Mouse (Mus musculus): Measurements from ENCODE around the gene Olfr424. TPM values are rescaled to one million over a fixed set of nuclear protein-coding genes. Genes with fewer than 3 reads are reported as not detected.

The Olfr424 gene
- polyA plus RNA-seq, 1 experiment from 2014 or later = not detected

DNA sequence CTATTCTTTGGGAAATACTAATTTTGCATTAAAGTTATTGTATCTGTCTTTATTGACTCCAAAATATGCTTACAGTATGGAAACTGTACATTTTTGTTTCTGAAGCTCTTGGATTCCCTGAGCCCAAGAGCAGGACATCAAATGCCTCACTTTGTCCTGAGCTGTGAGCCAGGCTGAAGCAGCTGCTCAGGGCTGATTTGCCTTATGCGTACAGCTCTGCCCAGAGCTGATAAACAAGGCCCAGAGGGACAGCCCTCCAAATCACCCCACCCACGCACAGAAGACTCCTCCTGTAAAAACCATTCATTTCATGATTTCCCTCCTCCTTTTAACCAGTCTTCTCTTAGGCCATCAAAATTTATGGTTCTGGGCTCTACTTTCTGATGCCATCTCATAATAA is 40.2 kb downstream of the Olfr424 start:
- no peaks in the 10 kb centered on the region for H3K36me3 ChIP-seq (ENCODE audit: insufficient read depth)
- no peak overlapping the region for H3K4me3 ChIP-seq (ENCODE audit: low read depth, low read length)
- ATAC-seq (ENCODE audit: insufficient read depth) = peak; percentile 82
- no peak overlapping the region for H3K4me2 ChIP-seq
- 36% methylated on average over 2 of the region's 2 CpGs for WGBS
- H3K27ac ChIP-seq (ENCODE audit: low read depth) = no peak overlapping the region
- no peaks in the 10 kb centered on the region for H3K9me3 ChIP-seq (ENCODE audit: low read depth, low read length)
- no peak overlapping the region for H3K9ac ChIP-seq
- no peak for TF ChIP-seq CTCF (IDR thresholded peaks at IDR 0.05; ENCODE audit: low read depth)
- H3K27me3 ChIP-seq (ENCODE audit: insufficient read depth, low read length) = no peaks in the 10 kb centered on the region
- DNase-seq = peak; percentile 1
- H3K4me1 ChIP-seq (ENCODE audit: insufficient read depth) = no peaks in the 10 kb centered on the region

- Histone ChIP-seq H3K4me2 (0 out of 2 replicates have a peak within 1 kb of the TSS, but pooled peaks have one; percentile 25), H3K9me3 (ENCODE audit: low read depth, low read length) (no peaks in the 10 kb centered on the region), H3K4me1 (ENCODE audit: insufficient read depth) (no peaks in the 10 kb centered on the region), H3K27me3 (ENCODE audit: insufficient read depth, low read length) (no peaks in the 10 kb centered on the region), H3K36me3 (ENCODE audit: insufficient read depth) (no peaks in the 10 kb centered on the region), H3K4me3 (ENCODE audit: low read depth, low read length) (no peak within 1 kb of the TSS), H3K9ac (no peak within 1 kb of the TSS), H3K27ac (ENCODE audit: low read depth) (peak within 1 kb of the TSS; percentile 16; the same call in 1 of the 2 replicates)
- ATAC-seq (ENCODE audit: insufficient read depth) (no peak), DNase-seq (peak; percentile 25)
- TF ChIP-seq CTCF (IDR thresholded peaks at IDR 0.05; ENCODE audit: low read depth) = no peak
- WGBS = 33% methylated on average over 3 of the region's 3 CpGs
These were observed 41.3 kb downstream of the Olfr424 start, which contains the start of gene Spta1 for GRCm38 (mm10) chr1:174172605-174173004. Gene Spta1, plus strand, starts transcription at chr1:174172776.

Other genes with a start within 250 kb of the Olfr424 start
- gene Ifi211, start 218.5 kb upstream of the Olfr424 start, polyA plus RNA-seq (2014; fragmentation: Nextera tagmentation; extraction: Ambion mirVana) = 0.32 and 0.49 TPM in 2 replicates
- 0.84 and 1.4 TPM in 2 replicates for gene Mndal, start 189.0 kb upstream of the Olfr424 start, polyA plus RNA-seq (2014; fragmentation: Nextera tagmentation; extraction: Ambion mirVana)
- 0.83 and 1.1 TPM in 2 replicates for gene Ifi203, start 188.8 kb upstream of the Olfr424 start, polyA plus RNA-seq (2014; fragmentation: Nextera tagmentation; extraction: Ambion mirVana)
- not detected in 2 replicates for gene Ifi202b, start 148.8 kb upstream of the Olfr424 start, polyA plus RNA-seq (2014; fragmentation: Nextera tagmentation; extraction: Ambion mirVana)
- gene Ifi205, start 99.7 kb upstream of the Olfr424 start, polyA plus RNA-seq (2014; fragmentation: Nextera tagmentation; extraction: Ambion mirVana) = 0.26 and 0.30 TPM in 2 replicates
- 0.07 TPM in 1 of 2 replicates, not detected in the other for gene Olfr433, start 90.8 kb upstream of the Olfr424 start, polyA plus RNA-seq (2014; fragmentation: Nextera tagmentation; extraction: Ambion mirVana)
- gene Olfr432, start 82.3 kb upstream of the Olfr424 start, polyA plus RNA-seq (2014; fragmentation: Nextera tagmentation; extraction: Ambion mirVana) = not detected in 2 replicates
- gene Olfr430, start 64.9 kb upstream of the Olfr424 start, polyA plus RNA-seq (2014; fragmentation: Nextera tagmentation; extraction: Ambion mirVana) = not detected in 2 replicates
- not detected in 2 replicates for gene Olfr429, start 47.2 kb upstream of the Olfr424 start, polyA plus RNA-seq (2014; fragmentation: Nextera tagmentation; extraction: Ambion mirVana)
- not detected in 2 replicates for gene Olfr427, start 34.6 kb upstream of the Olfr424 start, polyA plus RNA-seq (2014; fragmentation: Nextera tagmentation; extraction: Ambion mirVana)
- not detected in 2 replicates for gene Olfr231, start 10.4 kb upstream of the Olfr424 start, polyA plus RNA-seq (2014; fragmentation: Nextera tagmentation; extraction: Ambion mirVana)
- not detected in 2 replicates for gene Olfr420, start 24.1 kb downstream of the Olfr424 start, polyA plus RNA-seq (2014; fragmentation: Nextera tagmentation; extraction: Ambion mirVana)
- 0.30 and 0.67 TPM in 2 replicates for gene Spta1, start 41.3 kb downstream of the Olfr424 start, polyA plus RNA-seq (2014; fragmentation: Nextera tagmentation; extraction: Ambion mirVana)
- not detected in 2 replicates for gene Olfr419, start 120.5 kb downstream of the Olfr424 start, polyA plus RNA-seq (2014; fragmentation: Nextera tagmentation; extraction: Ambion mirVana)
- not detected in 2 replicates for gene Mptx1, start 199.0 kb downstream of the Olfr424 start, polyA plus RNA-seq (2014; fragmentation: Nextera tagmentation; extraction: Ambion mirVana)
- not detected in 2 replicates for gene Olfr417, start 233.6 kb downstream of the Olfr424 start, polyA plus RNA-seq (2014; fragmentation: Nextera tagmentation; extraction: Ambion mirVana)